Mouse (Mus musculus) retina, adult 2 months (tissue): ENCODE measurements around the gene Cyba.

Source experiments
- DNase-seq: peaks from one replicate; pipeline ENCODE4 v3.0.0-alpha.2; 2012; ENCODE audit warnings: low read depth, low spot score

The Cyba gene

GRCm38 (mm10) chr8:122421376-122422070, 11.2 kb downstream of the Cyba start, which contains the start of gene Il17c:
TSS of gene Il17c (plus strand) at chr8:122422020.
- no peak for DNase-seq

- no peak for DNase-seq
These were observed 12.7 kb downstream of the Cyba start for GRCm38 (mm10) chr8:122419881-122420555.

DNA sequence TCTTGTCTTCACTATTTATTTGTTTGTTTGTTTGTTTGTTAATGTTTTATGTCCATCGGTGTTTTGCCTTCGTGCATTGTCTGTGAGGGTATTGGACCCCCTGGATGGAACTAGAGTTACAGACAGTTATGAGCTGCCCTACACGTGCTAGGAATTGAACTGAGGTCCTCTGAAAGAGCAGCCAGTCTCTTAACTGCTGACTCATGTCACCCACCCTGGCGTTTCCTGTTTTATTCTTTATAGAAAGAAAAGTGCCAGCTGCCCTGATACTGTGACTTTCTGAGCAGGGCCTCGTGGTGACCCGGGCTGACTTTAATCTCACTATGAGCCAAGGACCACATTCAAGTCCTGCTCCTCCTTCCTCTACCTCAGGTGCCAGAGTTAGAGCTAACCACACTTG, 17.2 kb downstream of the Cyba start:
- DNase-seq, result no peak

DNA sequence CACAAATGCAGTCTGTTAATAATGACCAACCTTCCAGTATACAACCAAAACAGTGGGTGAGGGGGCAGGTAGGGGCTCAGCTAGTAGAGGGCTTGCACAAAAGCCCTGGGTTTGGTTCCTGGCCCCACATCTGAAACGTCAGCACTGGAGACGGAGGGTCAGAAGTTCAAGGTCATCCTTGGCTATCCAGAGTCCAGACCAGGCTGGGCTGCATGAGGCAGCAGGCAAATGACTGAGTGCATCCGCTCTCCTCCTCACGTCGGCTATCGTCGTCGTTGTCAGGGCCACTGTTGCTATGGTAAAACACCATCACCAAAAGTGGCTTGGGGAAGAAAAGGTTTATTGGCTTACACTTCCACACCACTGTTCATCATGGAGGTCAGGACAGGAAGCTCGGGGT, 18.4 kb downstream of the Cyba start:
- no peak for DNase-seq

DNA sequence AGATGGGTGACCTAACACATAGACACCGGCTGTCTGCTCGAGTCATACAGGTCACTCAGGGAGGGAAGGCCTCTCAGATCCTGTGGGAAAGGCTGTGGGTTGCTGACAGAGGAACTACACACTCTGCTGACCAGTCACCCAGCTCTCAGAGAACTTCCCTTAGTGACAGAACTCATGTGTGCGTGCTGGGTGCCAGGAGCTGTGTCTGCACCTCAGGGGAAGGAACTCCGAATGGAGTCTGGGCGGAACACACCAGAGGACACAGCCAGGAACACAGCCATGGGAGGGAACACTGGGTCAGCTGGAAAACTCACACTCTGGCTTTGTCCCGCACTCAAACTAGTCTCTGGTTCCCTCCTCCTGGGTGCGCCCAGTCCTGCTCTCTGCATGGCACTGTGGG, 25.1 kb downstream of the Cyba start:
- no peak for DNase-seq

- DNase-seq, result no peak
These were observed 27.5 kb downstream of the Cyba start for GRCm38 (mm10) chr8:122405146-122405805.

- no peak for DNase-seq
These were observed 34.5 kb downstream of the Cyba start for GRCm38 (mm10) chr8:122398186-122398585.

DNA sequence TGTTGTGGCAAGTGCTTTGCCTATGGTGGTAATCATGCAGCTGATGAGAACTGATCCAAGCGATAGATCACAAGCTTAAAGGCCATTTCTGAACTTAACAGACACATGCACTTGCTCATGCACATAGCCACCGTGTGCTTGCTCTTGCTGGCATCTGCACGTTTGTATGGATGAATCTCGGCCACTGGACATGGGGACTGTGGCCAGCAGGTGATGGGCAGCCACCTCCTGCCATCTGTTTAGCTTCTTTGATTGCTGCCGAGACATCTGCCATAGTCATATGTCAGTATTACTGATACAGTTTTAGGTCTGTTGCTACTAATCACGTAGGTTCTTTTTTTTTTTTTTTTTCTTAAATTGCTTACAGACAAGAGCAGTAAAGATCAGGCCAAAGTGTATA, 37.4 kb downstream of the Cyba start:
- no peak for DNase-seq

GRCm38 (mm10) chr8:122393717-122394116, 39.0 kb downstream of the Cyba start:
- DNase-seq, result no peak

DNA sequence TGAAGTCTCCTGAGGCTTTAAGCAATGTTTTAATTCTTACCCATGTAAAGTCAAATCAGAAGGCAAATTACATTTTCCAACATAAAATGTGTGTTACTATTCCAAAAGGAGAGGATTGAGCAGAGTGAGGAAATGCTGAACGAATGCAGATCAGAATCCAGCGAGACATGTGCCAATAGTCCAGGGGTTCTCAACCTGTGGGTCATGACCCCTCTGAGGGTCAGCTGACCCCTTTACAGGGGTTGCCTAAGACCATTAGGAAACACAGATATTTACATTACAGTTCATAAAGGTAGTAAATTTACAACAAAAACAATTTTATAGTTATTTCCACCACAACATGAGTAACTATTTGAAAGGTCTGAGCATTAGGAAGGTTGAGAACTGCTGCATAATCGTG, 42.0 kb downstream of the Cyba start:
- DNase-seq, result no peak

DNA sequence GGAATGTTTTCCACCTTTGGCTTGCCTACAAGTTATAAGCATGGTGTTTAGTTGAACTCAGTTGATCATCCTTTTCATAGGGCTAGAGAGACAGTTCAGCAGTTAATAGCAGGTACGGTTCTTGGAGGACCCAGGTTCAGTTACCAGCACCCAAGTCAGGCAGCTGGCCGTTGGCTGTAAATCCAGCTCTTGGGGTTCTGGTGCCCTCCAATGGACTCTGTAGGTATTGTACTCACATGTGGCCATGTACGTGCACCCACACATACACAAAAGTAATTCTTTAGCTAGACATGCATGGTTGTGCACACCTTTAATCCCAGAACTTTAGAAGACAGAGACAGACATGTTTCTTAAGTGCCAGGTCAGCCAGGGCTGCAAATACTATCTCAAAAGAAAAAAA, 43.4 kb downstream of the Cyba start:
- no peak for DNase-seq

DNA sequence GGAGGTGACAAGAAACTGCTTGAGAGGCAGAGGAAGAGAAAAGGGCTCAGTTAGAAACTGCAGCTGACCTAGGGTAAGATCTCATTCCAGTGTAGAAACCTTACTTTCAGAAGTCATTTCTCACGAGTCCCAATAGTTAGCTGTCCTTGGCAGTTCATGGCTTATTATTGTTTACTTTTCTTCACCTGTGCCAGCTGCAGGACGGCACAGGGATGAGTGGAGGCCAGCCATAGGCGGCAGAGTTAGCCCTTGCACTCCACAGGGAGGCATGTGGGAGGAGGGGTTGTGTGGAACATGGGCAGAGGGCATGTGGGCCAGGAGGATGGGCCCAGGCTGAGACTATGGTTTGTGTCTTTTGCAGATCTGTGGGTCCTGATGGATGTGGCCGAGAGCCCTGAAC, 49.7 kb downstream of the Cyba start:
- no peak for DNase-seq

GRCm38 (mm10) chr8:122376365-122377231, 56.1 kb downstream of the Cyba start, which contains the start of gene Zc3h18:
TSS of gene Zc3h18 (plus strand) at chr8:122376609.
- DNase-seq, result peak; percentile 98

DNA sequence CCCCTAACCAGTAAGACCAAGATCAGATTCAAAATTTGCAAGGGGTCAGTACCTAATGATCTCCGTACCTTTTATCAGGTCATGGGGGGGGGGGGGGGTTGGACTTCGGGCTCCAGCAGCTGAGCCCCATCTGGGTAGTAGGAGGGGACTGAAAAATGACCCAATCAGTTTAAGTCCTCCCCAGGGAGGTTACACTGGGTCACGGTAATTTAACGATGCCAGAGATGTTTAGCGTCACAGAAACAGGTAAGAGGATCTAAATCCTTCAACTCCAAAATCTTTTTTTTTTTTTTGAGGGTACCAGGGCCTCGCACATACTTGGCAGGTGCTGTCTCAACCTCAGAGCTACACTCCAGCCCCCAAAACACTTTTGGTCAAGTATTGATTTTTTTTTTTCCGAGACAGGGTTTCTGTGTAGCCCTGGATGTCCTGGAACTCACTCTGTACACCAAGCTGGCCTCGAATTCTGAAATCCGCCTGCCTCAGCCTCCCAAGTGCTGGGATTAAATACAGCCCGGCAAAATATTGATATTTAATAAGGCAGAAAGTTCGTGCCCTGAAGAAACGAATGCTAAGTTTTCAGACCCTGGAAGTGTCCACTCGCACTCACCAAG, 56.9 kb downstream of the Cyba start:
- DNase-seq, result no peak

GRCm38 (mm10) chr8:122375320-122375719, 57.4 kb downstream of the Cyba start:
- no peak for DNase-seq
